Mouse (Mus musculus) activated CD4-positive, CD25-positive, alpha-beta regulatory T cell, adult 4 months (primary cell): ENCODE results near the gene Lsamp. TPM values are rescaled to one million over a fixed set of nuclear protein-coding genes. Genes with fewer than 3 reads are reported as not detected.

Source experiments
- ATAC-seq: one replicate; pipeline ENCODE4 v1.8.0; 2017
- polyA plus RNA-seq, 2 experiments: library from polyadenylated mRNA; unstranded; fragments of 100-300 nt; shearing (Covaris generic); gene quantifications; one replicate each; pipeline ENCODE4 v1.2.1; 2017

The Lsamp gene
- polyA plus RNA-seq, 2 experiments from 2014 or later = 0.17 TPM; not detected in 1

GRCm38 (mm10) chr16:40960586-40960985 lies 976.4 kb downstream of the Lsamp start:
- ATAC-seq = no peak

GRCm38 (mm10) chr16:40968088-40968860 lies 984.1 kb downstream of the Lsamp start:
- ATAC-seq = no peak

- no peak for ATAC-seq
Observed at GRCm38 (mm10) chr16:40971382-40971781, 987.2 kb downstream of the Lsamp start.

- ATAC-seq = no peak
Observed at GRCm38 (mm10) chr16:40974084-40974483, 989.9 kb downstream of the Lsamp start.

GRCm38 (mm10) chr16:40983026-40983425 lies 998.9 kb downstream of the Lsamp start:
- no peak for ATAC-seq

GRCm38 (mm10) chr16:41007569-41007968 lies 1023.4 kb downstream of the Lsamp start:
- no peak for ATAC-seq

GRCm38 (mm10) chr16:41034746-41035145 lies 1050.6 kb downstream of the Lsamp start:
- ATAC-seq = no peak

GRCm38 (mm10) chr16:41041686-41042085 lies 1057.5 kb downstream of the Lsamp start:
- no peak for ATAC-seq

- ATAC-seq = no peak
Observed at GRCm38 (mm10) chr16:41063270-41063857, 1079.2 kb downstream of the Lsamp start.

- ATAC-seq = no peak
Observed at GRCm38 (mm10) chr16:41073470-41073869, 1089.3 kb downstream of the Lsamp start.

GRCm38 (mm10) chr16:41088648-41089047 lies 1104.5 kb downstream of the Lsamp start:
- ATAC-seq = no peak

GRCm38 (mm10) chr16:41090092-41090491 lies 1105.9 kb downstream of the Lsamp start:
- no peak for ATAC-seq

- no peak for ATAC-seq
Observed at GRCm38 (mm10) chr16:41091259-41091658, 1107.1 kb downstream of the Lsamp start.

GRCm38 (mm10) chr16:41102805-41103204 lies 1118.6 kb downstream of the Lsamp start:
- ATAC-seq = no peak

- ATAC-seq = no peak
Observed at GRCm38 (mm10) chr16:41124361-41124760, 1140.2 kb downstream of the Lsamp start.

GRCm38 (mm10) chr16:41125051-41125450 lies 1140.9 kb downstream of the Lsamp start:
- no peak for ATAC-seq

- no peak for ATAC-seq
Observed at GRCm38 (mm10) chr16:41131053-41131452, 1146.9 kb downstream of the Lsamp start.

GRCm38 (mm10) chr16:41172839-41173238 lies 1188.7 kb downstream of the Lsamp start:
- ATAC-seq = no peak

- ATAC-seq = no peak
Observed at GRCm38 (mm10) chr16:41179557-41179956, 1195.4 kb downstream of the Lsamp start.

GRCm38 (mm10) chr16:41180867-41181266 lies 1196.7 kb downstream of the Lsamp start:
- no peak for ATAC-seq

GRCm38 (mm10) chr16:41210055-41210454 lies 1225.9 kb downstream of the Lsamp start:
- ATAC-seq = no peak

- no peak for ATAC-seq
Observed at GRCm38 (mm10) chr16:41235829-41236228, 1251.7 kb downstream of the Lsamp start.

GRCm38 (mm10) chr16:41242841-41243240 lies 1258.7 kb downstream of the Lsamp start:
- no peak for ATAC-seq

GRCm38 (mm10) chr16:41244711-41245110 lies 1260.5 kb downstream of the Lsamp start:
- no peak for ATAC-seq
